Mouse (Mus musculus): ENCODE results near the gene Ctsz. TPM values are rescaled to one million over a fixed set of nuclear protein-coding genes. Genes with fewer than 3 reads are reported as not detected.

The Ctsz gene
- polyA plus RNA-seq, 1 experiment from 2014 or later, result 92.6 TPM

Other genes with a start within 250 kb of the Ctsz start
- 1,608 and 1,653 TPM in 2 replicates for gene Gnas, start 154.7 kb downstream of the Ctsz start, polyA plus RNA-seq (2016; fragmentation: Nextera tagmentation; extraction: Ambion mirVana)
- 11.6 and 20.7 TPM in 2 replicates for gene Gm20721, start 92.3 kb downstream of the Ctsz start, polyA plus RNA-seq (2016; fragmentation: Nextera tagmentation; extraction: Ambion mirVana)
- 138 and 140 TPM in 2 replicates for gene Nelfcd, start 23.2 kb downstream of the Ctsz start, polyA plus RNA-seq (2016; fragmentation: Nextera tagmentation; extraction: Ambion mirVana)
- 2.7 and 3.4 TPM in 2 replicates for gene Tubb1, start 11.7 kb upstream of the Ctsz start, polyA plus RNA-seq (2016; fragmentation: Nextera tagmentation; extraction: Ambion mirVana)
- 772 and 808 TPM in 2 replicates for gene Atp5e, start 25.1 kb upstream of the Ctsz start, polyA plus RNA-seq (2016; fragmentation: Nextera tagmentation; extraction: Ambion mirVana)
- gene Prelid3b, start 34.0 kb upstream of the Ctsz start, polyA plus RNA-seq (2016; fragmentation: Nextera tagmentation; extraction: Ambion mirVana), result 99.7 and 102 TPM in 2 replicates
- not detected in 2 replicates for gene Zfp831, start 204.5 kb upstream of the Ctsz start, polyA plus RNA-seq (2016; fragmentation: Nextera tagmentation; extraction: Ambion mirVana)

All from neural tube, embryonic 12.5 days (tissue).